Mouse (Mus musculus) left cerebral cortex, adult 8-10 months (tissue): ENCODE results near the gene Zdhhc22. TPM values are rescaled to one million over a fixed set of nuclear protein-coding genes. Genes with fewer than 3 reads are reported as not detected.
A peak's percentile ranks its signal among the peaks of the same experiment; 100 is the strongest.

Source experiments
- DNase-seq, 2 experiments: peaks; one replicate each; pipeline ENCODE4 v3.0.0; 2022; ENCODE audit warnings: low spot score in 2 of 2
- total RNA-seq, 4 experiments: library from RNA; stranded (reverse); gene quantifications; 2 replicates each; pipeline ENCODE4 v1.2.4; 2022

Gene Zdhhc22
- total RNA-seq, 4 experiments from 2014 or later = 46.9 to 56.7 (median 53.3) TPM

DNA sequence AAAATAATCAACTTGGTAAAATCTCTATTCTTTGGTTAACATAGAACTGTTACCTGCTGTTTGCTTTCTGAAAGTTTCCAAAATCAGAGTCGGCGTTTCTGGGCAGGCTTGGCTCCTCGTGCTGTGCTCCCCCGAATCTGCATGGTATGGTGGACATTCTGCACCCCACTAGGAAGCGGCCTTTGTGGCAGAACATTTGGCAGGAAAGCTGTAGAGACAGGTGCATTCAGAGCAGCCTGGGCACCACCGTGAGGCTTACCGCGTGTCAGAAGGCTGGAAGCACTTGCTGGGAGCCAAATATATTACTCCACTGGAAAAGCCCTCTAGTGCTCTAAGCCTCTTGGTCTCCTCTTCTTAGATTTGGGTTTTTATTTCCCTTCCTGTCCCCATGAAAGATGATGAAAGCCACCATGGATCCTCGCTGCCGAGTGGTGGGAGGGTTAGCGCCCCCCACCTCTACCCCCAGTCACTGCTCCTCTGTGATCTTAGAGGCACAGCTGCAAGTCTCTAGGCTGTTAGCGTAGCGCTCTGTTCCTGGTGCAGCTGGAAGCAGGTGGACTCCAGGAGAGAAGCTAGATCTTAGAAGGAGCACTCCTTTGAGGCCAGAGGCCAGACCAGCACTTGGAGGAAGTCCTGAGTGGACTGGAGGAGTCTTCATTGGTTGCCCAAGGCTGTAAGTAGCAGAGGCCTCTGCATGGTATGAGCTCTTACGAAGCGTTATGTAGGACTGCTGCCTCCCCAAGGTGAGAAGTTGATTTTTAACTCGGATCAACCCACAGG lies 25.8 kb downstream of the Zdhhc22 start:
- DNase-seq = no peak

DNA sequence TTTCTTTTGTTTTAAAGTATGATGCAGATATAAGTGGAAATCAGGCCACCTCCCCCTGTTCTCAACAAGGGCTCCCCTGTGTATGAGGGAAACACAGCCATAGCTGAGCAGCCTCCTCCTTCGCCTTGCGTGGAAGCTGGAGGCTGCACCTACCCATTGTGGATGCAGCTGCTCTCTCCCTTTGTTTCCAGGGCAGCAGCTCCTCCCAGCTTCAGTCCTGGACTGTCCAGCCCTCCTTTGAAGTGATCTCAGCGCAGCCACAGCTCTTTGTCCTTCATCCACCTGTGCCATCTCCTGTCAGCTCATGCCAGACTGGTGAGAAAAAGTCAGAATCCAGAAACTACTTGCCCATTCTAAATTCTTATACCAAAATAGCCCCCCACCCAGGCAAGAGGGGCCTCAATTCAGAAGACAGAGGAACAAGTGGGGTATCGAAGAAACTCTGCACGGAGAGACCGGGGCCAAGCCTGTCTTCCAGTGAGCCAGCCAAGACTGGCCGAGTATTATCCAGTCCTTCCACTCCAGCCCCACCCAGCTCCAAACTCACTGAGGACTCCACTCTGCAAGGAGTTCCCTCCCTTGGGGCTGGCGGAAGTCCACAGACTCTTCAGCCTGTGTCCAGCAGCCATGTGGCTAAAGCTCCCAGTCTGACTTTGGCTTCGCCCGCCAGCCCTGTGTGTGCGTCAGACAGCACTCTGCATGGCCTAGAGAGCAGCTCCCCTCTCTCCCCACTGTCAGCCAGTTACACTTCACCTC lies 28.5 kb downstream of the Zdhhc22 start:
- no peak for DNase-seq

DNA sequence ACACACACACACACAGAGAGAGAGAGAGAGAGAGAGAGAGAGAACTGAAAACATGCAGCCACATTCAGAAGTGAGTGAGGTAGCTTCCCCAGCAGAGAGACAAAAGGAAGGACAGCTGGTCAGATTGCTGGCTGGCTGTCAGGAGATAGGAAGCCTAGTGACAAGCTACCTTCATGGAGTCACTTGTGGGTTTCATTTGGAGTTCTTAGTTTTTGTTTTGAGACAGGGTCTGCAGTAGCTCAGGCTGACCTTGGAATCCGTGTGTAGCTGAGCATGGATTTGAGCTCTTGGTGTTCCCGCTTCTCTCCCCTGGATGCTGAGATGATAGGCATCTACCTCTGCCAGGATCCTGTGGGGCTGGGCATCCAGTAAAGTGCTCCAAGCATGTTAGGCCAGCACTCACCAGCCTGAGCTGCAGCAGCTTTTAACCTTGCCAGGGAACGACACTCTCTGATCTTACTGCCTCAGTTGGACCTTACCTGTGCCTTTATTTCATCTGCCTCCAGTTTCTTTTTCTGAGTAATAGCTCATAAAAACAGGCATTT lies 29.4 kb downstream of the Zdhhc22 start:
- no peak for DNase-seq

DNA sequence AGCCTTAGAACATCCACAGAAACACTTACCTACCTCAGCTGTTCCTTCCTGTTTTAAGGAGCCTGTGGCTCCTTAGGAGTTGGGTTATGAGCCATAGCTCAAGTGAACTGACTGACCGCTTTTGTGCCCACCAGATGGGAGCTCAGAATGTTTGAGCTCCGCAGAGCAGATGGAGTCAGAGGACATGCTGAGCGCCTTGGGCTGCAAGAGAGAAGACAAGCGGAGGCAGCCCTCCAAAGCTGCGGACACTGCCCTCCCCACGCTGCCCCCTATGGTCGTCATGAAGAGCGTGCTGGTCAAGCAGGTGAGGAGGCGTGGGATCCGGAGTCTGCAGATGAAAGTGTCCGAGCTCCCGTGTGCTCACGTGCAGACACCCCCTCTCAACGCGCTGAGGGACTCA lies 30.1 kb downstream of the Zdhhc22 start:
- no peak for DNase-seq

DNA sequence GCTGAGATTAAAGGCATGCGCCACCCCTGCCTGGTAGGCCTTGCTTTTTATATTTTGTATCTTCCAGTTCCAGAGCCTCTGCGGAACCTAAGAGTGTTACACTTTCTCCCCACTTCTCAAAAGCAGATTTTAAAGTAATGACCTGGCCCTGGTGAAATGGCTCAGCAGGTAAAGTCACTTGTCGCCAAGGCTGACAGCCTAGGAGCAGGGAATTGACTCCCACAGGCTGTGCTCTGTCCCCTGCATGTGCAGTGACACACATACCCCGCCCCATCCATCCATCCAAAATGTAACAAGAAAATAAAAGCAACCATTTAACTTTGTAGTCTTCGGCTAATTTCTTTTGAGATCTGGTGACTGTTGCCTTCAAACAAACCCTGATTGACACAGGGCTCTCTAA lies 30.6 kb downstream of the Zdhhc22 start:
- DNase-seq = no peak

DNA sequence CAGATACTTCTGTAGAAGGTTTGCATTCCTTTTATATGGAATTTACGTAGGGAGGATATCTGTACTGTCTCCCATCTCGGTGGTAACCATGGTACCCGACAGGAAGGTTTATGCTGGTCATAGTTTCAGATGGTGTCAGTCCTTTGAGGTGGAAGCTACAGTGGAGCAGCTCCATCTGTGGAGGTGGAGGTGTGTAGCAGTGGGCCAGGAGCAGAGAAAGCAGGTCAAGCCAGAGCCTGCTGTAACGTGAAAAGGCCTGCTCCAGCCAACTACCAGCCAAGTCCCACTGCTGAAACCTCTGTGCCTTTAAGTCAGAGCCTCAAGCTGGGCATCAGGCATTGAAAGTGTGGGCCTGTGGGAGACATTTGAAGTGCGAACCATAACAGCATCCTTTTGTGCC lies 31.7 kb downstream of the Zdhhc22 start:
- DNase-seq = no peak

DNA sequence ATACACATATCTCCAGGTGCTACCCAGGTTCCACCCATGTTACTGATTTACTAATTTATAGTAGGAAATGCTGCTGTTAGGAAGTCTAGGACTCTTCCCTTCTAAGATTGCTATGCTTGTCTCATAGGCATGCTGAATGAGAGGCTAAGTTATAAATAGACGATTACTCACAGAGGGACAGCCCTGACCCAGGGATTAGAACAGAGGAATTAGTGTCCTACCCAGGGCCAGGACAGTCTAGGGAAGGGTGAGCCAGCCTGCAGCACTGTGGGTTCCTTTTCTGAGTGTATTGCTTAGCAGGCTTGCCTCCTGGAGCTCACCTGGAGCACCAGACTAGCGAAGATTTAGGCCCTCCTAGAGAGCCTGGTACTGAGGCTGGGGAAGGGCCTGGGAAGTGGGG lies 34.3 kb downstream of the Zdhhc22 start:
- no peak for DNase-seq

DNA sequence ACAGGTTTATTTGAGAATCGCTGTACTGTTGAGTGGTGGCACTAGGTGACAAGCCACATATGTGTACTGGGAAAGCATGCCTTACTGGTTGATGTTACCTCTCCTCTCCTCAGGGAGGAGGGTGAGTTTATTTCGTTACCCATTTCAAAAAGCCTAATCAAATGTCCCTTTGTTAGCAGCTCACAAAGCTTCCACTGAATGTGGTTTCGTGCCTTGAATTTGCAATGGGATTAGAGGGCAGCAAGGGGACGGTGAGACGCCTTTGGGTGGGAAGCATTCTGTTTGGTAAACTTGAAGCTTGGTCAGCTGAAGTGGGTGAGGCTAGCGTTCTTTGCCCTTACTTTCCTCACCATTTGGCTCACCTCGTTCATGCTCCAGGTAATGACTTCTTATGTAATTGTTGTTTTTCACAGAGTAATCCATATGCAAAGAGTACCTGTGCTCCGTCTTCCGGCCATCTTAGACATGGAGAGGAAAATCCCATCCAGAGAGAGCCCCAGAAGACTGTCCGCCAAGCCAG lies 37.8 kb downstream of the Zdhhc22 start:
- DNase-seq = no peak

DNA sequence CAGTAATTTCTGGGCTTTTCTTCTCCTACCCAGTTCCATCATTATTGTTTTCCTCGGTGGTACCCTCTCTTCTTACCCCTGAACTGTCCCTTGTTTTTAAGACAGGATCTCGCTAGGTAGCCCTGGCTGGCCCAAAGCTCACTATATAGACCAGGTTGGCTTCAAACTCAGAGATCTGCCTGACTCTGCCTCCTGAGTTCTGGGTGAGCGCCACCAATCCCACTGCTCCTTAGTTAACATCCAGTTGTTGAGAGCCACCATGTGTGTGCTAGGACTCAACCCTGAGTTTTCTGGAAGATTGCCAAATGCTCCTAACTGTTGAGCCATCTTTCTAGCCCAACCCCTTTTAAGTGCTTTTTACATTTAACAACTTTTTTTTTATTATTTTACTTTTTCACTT lies 39.3 kb downstream of the Zdhhc22 start:
- DNase-seq = no peak

DNA sequence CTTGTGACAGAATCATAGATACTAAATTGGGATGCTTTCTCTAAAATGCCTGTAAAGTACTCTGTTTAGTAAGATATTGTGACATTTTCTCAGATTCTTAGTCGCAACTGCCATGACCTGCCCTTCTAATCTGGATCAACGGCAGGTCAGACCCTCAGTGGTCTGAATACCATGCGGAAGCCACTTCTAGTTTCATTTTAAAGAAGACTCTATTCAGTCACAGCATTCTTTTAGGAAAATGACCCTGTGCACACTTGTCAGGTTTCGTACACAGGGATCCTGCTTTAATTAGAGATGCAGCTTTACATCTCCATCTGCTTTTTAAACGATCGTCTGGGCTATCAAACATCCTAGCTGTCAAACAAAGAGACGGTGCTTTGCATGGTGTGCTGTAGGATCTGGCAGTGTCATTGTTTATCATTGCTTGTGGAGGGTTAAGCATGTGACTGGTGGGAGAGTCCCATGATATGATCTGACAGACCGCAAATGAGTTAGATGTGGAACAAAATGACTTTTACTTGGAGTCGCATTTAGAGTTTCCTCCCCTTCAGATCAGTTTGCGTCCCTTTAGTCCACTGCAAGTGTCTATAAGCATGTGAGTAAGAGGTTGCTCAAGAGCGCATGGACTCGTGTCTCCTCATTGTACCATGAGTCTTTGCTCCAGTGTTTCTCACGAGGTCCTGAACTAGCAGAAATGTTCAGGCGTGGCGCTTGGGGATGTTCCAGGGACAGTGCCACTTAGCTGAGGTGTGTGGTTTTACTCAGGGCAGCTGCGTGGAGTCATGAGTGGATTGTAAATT lies 39.9 kb downstream of the Zdhhc22 start:
- DNase-seq = no peak

DNA sequence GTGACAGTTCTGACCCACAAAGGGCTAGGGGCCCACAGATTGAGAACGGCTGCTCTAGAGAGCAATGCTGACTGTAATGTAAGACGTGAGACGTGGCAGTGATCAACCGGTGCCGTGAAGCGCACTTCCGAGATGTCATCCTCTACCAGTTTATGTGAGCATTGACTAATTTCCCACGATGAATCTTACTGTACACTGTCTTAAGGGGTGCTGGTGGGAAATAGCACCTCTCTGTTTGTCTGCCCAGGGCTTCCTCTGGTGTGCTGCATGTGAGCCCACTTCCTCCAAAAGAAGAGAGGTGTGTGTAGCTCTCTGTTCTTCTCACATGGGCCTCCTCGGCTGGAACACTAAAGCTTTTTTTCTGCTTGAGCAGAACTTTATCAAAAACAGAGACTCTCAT lies 40.7 kb downstream of the Zdhhc22 start:
- no peak for DNase-seq

DNA sequence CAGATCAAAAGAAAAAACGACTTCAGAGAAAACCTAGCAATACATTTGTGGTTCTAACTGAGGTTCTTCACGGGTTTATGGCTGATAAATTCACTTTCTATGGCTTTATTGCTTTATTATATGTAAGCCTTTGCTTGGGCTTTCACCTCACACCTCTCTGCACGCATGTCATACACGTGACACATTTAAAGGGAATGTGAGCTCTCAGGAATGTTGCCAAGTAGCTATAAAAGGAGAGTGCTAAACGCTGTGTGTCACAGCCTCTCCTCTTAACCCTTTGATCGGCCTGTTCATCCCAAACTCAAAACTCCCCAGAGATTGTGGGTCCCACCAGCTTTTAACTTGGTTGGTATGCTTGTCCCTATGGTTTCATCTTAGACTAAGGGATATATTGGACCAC lies 41.6 kb downstream of the Zdhhc22 start:
- DNase-seq = no peak

DNA sequence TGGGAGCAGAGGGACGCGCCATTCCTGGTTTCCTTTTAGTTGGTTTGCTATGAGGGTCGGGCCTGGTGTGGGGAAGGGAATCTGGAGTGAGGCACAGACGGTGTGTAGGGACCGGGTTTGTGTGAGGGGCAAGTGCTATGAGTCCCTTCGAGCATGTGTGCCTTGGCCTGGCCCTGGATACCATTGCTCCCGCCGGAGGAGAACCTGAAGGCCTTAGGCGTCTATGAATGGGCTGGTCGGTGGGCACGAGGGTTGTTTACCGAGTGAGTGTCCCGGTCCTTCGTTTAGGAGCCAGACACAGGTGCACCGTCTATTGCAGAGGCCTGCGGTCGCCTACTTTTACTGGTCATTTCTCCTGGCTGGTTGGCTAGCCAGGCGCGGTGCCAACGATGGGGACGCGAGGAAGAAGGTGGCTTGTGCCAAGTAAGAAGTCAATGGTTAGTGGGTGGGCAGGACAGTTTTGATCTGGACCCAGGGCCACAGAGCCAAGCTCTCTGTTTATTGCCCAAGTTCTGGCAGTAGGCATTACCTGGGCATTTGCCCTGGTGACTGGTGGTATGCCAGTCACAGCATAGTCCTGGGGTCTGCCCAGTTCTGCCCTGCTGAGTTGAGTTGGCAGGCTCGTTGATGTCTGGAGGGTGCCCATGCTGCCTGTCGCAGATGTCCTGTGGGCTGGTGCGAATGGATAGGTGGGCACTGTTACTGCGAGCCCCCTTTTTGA lies 42.4 kb downstream of the Zdhhc22 start:
- peak; percentile 60 to 70 for DNase-seq

DNA sequence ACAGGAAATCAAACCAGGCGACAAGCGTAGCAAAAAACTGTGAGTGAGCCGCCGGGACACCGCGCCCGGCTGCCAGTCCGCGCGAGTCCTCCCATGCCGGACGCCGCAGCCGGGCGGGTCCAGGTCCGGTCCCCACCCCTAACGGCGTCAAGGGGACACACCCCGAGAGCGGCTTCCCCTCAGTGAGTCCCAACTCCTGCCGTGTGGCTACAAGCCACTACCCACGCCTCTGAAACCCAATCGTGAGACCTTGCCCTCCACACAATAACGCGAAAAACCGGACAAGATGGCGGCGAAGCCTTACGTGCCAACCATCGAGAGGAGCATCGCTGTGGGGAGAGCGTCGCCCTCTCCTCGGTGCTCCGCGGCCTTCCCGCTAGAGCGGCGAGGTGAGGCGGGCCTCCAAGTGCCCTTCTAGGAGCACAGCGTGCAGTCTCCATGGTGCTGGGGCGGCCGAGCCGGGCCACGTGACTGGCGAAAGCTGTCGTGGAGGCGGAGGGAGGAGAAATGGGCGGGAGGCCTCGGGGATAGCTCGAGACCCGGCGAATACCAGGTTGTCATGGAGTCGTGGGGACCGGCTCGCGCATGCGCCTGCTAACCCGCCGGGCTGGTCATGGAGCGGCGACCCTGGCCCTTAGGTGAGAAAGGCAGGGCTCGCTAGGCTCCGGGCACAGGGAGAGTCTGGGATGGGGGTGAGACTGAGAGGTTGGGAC lies 43.2 kb downstream of the Zdhhc22 start, which contains the start of gene Cipc:
Gene Cipc (plus strand): TSS at position 182 of the 713 bp plus-strand sequence.
- DNase-seq = peak; percentile 90 to 99

DNA sequence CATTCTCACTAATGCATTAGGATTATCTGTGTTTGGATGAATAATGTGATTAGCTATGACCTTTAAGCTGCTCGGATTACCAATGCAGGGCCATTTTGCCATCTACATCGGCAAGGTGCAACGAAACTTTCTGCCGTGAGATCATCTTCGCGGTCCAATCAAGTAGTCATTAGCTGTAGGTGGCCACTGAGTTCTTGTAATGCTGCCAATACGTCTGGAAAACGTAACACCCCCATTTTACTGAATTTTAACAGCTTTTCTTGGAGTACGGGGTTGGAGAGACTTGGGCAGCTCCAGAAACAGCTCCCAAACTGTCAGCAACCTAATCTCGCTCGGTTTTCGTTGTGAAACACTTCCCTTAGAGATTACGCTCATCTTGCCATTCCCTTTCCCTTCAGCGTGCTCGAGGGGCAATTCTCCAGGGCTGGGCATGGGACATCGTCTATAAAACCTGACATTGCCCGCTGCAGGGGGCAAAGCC lies 43.9 kb downstream of the Zdhhc22 start:
- DNase-seq = peak in 1 of 2 experiments; percentile 39

DNA sequence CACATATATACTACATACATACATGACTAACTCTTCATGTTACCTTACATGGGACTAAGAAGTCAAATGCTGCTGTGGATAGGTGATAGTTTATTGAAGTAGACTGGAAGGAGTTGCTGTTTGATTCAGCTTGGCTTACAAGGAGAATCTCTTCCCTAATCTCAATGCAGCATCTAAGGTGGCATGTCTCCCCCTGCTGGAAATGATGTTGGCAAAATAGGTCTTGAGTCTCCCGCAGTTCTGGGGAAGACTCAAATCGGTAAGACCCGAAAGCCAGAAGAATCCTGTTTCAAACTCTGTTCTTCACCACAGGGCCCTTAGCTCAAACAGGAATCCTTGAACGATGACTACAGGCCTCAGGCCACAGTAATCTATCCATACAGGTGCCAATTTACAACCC lies 45.1 kb downstream of the Zdhhc22 start:
- DNase-seq = peak in 1 of 2 experiments; percentile 61

DNA sequence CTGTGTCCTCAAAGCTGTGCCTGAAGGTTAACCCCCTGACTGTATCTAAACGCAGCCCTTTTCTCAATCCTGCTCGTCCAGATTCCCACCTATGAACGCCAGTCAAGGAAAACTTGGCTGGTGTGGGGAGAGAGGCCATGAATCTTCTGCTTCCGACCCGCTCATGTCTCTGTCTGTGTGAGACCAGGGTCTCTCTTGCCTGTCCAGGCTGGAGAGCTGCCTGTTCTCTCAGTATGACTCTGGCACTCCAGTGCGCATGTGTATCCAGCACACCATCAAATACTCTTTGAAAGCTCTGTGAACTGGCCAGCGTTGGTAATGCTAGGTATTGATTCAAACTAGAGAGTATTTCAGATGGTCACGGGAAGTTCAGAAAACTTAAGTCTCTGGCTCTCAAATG lies 46.8 kb downstream of the Zdhhc22 start:
- no peak for DNase-seq

DNA sequence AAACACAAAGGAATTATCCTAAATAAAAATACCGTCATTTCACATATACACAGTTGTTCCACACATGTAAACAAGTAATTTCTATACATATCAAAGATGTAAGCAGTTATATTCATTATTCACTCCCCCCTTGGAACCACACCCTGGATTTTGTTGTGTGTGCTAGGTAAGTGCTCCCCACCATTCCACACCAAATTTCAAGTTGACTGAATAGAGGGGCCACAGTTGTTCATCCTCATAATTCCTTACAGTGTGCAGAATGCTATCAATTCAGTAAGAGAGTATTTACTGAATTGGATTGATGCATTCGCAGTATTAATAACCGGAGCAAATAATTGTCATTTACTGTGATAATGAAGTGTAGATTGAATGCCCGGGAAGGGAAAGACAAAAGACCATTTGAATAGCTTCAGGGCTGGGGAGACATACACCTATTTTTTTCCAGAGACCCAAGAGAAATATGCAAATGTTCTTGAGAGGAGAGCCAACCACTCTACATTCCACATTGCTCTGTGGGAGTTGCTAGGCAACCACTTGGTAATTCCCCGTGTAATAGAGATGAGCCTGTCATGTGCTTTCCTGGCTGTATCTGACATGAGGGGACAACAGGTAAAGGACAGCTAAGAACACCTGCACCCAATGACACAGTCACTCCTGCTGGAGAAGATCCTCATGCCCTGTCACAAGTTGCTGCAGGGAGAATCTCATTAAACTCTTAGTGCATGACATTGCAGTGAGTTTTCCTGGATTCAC lies 48.3 kb downstream of the Zdhhc22 start:
- DNase-seq = peak in 1 of 2 experiments; percentile 53

DNA sequence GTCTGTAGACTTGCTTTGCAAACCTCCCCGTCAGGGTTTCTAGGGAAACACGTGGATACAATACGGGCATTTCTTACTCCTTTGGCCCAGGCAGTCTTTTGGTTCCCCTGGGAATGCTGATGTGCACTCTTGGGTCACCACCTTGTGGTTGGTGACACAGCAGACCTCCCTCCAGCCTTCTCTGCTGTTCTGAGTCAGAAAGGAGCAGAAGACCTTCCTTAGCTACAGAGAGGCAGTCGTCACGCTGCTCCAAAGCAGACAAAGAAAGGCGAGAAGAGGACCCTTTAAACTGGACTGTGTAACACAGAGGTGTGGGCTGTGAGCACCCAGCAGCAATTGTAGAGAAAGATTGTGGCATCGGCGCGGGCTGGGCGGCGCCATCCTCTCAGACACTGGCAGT lies 49.1 kb downstream of the Zdhhc22 start:
- no peak for DNase-seq
